Mouse (Mus musculus) midbrain, embryonic 12.5 days (tissue): ENCODE data around the gene Polr1d. TPM values are rescaled to one million over a fixed set of nuclear protein-coding genes. Genes with fewer than 3 reads are reported as not detected.

ENCODE experiments used
- ATAC-seq: fragments of 200-750 bp; cut with Nextera tagmentation; 2 replicates; pipeline ENCODE4 v1.8.0; 2017; ENCODE audit warnings: low read depth, moderate TSS enrichment, moderate library complexity; ENCODE audit not compliant: low FRiP score
- H3K27ac ChIP-seq: fragments of 300-500 bp; sonication (generic); replicated peaks from 2 replicates; pipeline ENCODE4 v1.5.1; 2016; ENCODE audit warnings: mild to moderate bottlenecking
- H3K27me3 ChIP-seq: fragments of 300-500 bp; sonication (generic); 2 replicates; pipeline ENCODE4 v1.6.1; 2016; ENCODE audit warnings: mild to moderate bottlenecking
- H3K36me3 ChIP-seq: fragments of 300-500 bp; sonication (generic); 2 replicates; pipeline ENCODE4 v1.6.1; 2016
- H3K4me1 ChIP-seq: fragments of 300-500 bp; sonication (generic); 2 replicates; pipeline ENCODE4 v1.6.1; 2016
- H3K4me2 ChIP-seq: fragments of 300-500 bp; sonication (generic); replicated peaks from 2 replicates; pipeline ENCODE4 v1.6.1; 2016; ENCODE audit warnings: mild to moderate bottlenecking, moderate library complexity
- H3K4me3 ChIP-seq: fragments of 300-500 bp; sonication (generic); 2 replicates; pipeline ENCODE4 v1.5.1; 2016; ENCODE audit warnings: mild to moderate bottlenecking
- H3K9ac ChIP-seq: fragments of 300-500 bp; sonication (generic); replicated peaks from 2 replicates; pipeline ENCODE4 v1.6.1; 2016; ENCODE audit warnings: mild to moderate bottlenecking, moderate library complexity
- H3K9me3 ChIP-seq: fragments of 300-500 bp; sonication (generic); 2 replicates; pipeline ENCODE4 v1.6.1; 2016; ENCODE audit warnings: mild to moderate bottlenecking
- WGBS: fragments of 180-500 bp; shearing (Covaris S2); methylation state at CpG from one replicate; pipeline ENCODE4 v1.1.7; 2016; 5-methylcytosine and 5-hydroxymethylcytosine counted together
- polyA plus RNA-seq: library from polyadenylated mRNA; unstranded; fragments of >200 nt; fragmentation: Nextera tagmentation; extraction: Ambion mirVana; gene quantifications from 2 replicates; pipeline ENCODE4 v1.2.1, GENCODE M21; 2016

Polr1d gene
- polyA plus RNA-seq, 1 experiment from 2014 or later = 100 TPM

DNA sequence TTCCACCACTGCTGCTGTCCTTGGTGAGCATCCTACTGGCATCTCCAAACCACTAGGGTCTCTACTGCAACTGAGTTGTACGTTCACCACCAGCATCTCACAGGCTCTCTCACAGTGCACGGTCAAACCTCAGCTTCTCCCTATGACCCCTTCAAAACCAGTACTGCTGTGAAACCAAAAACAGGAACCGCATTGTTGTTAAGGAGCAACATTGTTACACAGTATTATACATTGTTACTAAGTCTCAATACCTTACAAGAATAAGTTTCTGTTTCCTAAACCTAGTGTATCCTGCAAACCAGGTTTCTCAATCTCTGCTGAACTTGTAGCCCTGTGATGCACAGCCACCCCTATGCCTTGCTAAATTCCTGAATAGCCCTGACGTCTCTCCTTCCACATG is 51.0 kb downstream of the Polr1d start:
- H3K9ac ChIP-seq = no peak overlapping the region

GRCm38 (mm10) chr5:147129484-147129883 is 52.6 kb downstream of the Polr1d start:
- Histone ChIP-seq H3K4me3 (no peak overlapping the region), H3K4me2 (no peak overlapping the region), H3K27ac (no peak overlapping the region), H3K9ac (no peak overlapping the region), H3K27me3 (peaks cover 32% of the 10 kb centered on the region), H3K36me3 (no peaks in the 10 kb centered on the region), H3K9me3 (no peaks in the 10 kb centered on the region), H3K4me1 (peaks cover 17% of the 10 kb centered on the region)
- no peak for ATAC-seq
- 75% methylated on average over 2 of the region's 2 CpGs for WGBS

More for the DNA sequence above, 51.0 kb downstream of the Polr1d start:
- no peak for ATAC-seq
- H3K4me2 ChIP-seq = no peak overlapping the region
- no peak overlapping the region for H3K27ac ChIP-seq
- no peaks in the 10 kb centered on the region for H3K9me3 ChIP-seq
- H3K27me3 ChIP-seq = peaks cover 33% of the 10 kb centered on the region
- H3K4me1 ChIP-seq = peaks cover 9% of the 10 kb centered on the region
- no peak overlapping the region for H3K4me3 ChIP-seq
- 88% methylated on average over 4 of the region's 4 CpGs for WGBS
- H3K36me3 ChIP-seq = no peaks in the 10 kb centered on the region

GRCm38 (mm10) chr5:147131912-147132311 is 55.1 kb downstream of the Polr1d start:
- Histone ChIP-seq H3K9ac (no peak overlapping the region), H3K36me3 (no peaks in the 10 kb centered on the region), H3K9me3 (no peaks in the 10 kb centered on the region), H3K4me3 (no peak overlapping the region), H3K4me1 (peaks cover 20% of the 10 kb centered on the region), H3K27me3 (peaks cover 51% of the 10 kb centered on the region), H3K4me2 (no peak overlapping the region), H3K27ac (no peak overlapping the region)
- no peak for ATAC-seq
- 84% methylated on average over 4 of the region's 4 CpGs for whole genome bisulfite sequencing

DNA sequence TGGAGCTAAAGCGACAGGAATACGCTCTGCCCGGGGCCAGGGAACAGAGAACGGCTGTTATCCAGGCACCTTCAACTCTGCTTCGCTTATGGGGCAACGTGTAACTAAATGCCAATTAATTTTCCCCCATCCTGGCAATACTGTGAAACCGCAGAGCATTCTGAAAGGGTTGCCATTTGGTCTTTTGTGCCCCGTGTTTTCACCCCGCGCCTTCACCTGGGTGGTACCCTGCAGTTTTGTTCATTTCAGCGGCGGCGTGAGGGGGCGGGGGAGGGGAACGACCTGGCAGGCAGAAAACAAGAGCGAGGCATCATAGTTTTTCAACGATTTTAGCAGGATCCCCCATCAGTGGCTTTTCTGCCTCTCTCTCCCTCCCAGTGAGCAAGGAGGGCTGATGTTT is 56.8 kb downstream of the Polr1d start:
- Histone ChIP-seq H3K27ac (no peak overlapping the region), H3K9me3 (no peaks in the 10 kb centered on the region), H3K9ac (no peak overlapping the region; the same call in 1 of the 2 replicates), H3K4me3 (peak overlapping the region; percentile 3; the same call in 1 of the 2 replicates), H3K4me1 (peaks cover 20% of the 10 kb centered on the region), H3K36me3 (no peaks in the 10 kb centered on the region), H3K4me2 (peak overlapping the region; percentile 44), H3K27me3 (peaks cover 62% of the 10 kb centered on the region)
- ATAC-seq = no peak
- WGBS = 14% methylated on average over 17 of the region's 17 CpGs

DNA sequence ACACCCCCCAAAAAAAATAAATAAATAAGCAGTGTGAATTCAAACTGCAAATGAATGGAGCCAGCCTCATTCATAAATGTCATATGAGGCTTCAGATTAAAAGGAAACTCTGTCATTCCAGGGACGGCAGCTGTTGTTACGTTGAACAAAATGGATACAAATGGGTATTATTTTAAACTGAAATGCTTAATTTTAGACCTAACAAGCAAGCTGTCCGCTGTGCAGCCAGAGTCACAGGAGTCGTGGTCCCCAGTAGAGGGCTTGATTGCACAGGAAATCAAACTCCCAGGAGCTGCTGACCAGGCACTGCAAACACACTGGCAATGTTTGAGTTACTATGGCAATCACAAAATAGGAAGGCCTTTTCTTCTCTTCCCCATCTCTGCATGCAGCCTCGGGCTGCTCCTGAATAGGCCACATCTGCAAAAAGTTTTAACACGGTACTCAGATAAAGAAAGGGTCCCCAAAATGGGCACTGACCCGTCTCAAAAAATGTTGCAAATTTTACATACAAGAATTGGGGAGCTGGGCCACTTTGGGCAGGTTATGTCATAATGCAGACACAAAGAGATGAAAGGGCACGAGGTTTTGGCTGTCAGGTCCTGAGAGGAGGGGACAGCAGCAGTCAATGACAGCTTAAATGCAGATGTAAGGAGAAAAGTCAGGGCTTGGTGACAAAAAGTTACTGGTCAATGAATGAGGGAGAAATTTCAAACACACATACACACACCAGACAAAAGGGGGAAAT is 57.7 kb downstream of the Polr1d start:
- peak; percentile 55; the same call in 1 of the 2 replicates for ATAC-seq
- Histone ChIP-seq H3K4me3 (no peak overlapping the region), H3K4me1 (peaks cover 20% of the 10 kb centered on the region), H3K4me2 (0 out of 2 replicates have a peak overlapping the region, but pooled peaks have one; percentile 3), H3K36me3 (no peaks in the 10 kb centered on the region), H3K9me3 (no peaks in the 10 kb centered on the region), H3K27me3 (peaks cover 71% of the 10 kb centered on the region), H3K9ac (no peak overlapping the region), H3K27ac (no peak overlapping the region)
- 15% methylated on average over 8 of the region's 8 CpGs for WGBS

GRCm38 (mm10) chr5:147135089-147135446 is 58.2 kb downstream of the Polr1d start:
- 64% methylated on average over 3 of the region's 3 CpGs for WGBS
- Histone ChIP-seq H3K36me3 (no peaks in the 10 kb centered on the region), H3K4me2 (no peak overlapping the region), H3K27ac (no peak overlapping the region), H3K9ac (no peak overlapping the region), H3K9me3 (no peaks in the 10 kb centered on the region), H3K4me3 (no peak overlapping the region), H3K4me1 (peaks cover 20% of the 10 kb centered on the region), H3K27me3 (peaks cover 76% of the 10 kb centered on the region)
- 0 out of 2 replicates have a peak, but pooled peaks have one; percentile 47 for ATAC-seq

- WGBS = 25% methylated on average over 13 of the region's 13 CpGs
- Histone ChIP-seq H3K27ac (no peak overlapping the region), H3K27me3 (peaks cover 71% of the 10 kb centered on the region), H3K9me3 (no peaks in the 10 kb centered on the region), H3K4me2 (no peak overlapping the region), H3K4me3 (no peak overlapping the region), H3K9ac (no peak overlapping the region), H3K36me3 (no peaks in the 10 kb centered on the region), H3K4me1 (peaks cover 20% of the 10 kb centered on the region)
- ATAC-seq = no peak
Observed at GRCm38 (mm10) chr5:147135994-147136393, 59.1 kb downstream of the Polr1d start.

DNA sequence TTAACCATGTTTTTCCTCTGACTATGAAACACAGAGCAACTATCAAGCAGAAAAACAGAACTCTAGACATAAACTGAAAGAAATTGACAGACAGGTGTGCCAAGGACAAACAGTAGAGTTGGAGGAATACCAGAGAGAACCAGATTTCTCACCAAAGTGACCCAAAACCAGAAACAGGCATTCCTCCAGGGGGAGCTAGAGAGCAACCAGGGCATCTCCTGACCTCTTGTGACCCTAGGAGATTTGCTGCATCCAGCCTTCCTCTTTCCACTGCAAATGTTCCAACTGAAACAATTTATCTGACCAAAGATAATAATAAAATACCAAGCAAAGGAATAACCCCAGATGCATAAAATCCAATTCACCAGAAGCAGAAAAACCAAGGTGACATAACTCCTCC is 70.5 kb downstream of the Polr1d start:
- no peaks in the 10 kb centered on the region for H3K4me1 ChIP-seq
- no peaks in the 10 kb centered on the region for H3K9me3 ChIP-seq
- no peak overlapping the region for H3K4me2 ChIP-seq
- H3K36me3 ChIP-seq = no peaks in the 10 kb centered on the region
- H3K4me3 ChIP-seq = no peak overlapping the region
- H3K27me3 ChIP-seq = peaks cover 29% of the 10 kb centered on the region
- ATAC-seq = no peak
- no peak overlapping the region for H3K9ac ChIP-seq
- no peak overlapping the region for H3K27ac ChIP-seq

DNA sequence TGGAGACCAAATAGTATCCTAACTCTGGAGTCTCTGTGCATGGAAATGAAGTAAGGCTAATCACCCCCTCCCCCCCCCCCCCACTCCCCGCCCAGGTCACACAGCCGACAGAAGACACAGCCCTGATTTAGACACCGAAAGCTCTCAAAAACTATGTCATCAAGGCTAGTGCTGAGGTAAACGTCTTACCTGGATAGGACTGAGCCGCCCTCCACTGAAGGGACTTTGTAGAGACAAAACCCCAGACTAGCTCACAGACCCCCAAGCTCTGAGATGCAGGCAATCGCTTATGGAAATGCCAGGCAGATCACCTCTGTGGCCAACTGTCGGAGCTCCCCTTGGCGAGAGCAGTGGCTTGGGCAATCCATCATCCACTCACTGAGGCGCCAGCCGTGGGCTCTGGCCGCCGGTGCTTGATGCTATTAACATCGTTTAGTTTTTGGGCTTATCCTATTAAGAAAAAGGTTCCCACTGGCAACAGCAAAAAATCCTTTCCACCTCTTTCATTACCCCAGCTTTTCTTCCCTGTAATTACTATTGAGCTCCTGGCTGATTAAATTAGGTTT is 78.0 kb downstream of the Polr1d start:
- H3K27ac ChIP-seq = peak overlapping the region; percentile 65
- H3K4me1 ChIP-seq = peaks cover 27% of the 10 kb centered on the region
- no peak for ATAC-seq
- H3K27me3 ChIP-seq = peaks cover 78% of the 10 kb centered on the region
- H3K4me2 ChIP-seq = peak overlapping the region; percentile 41
- H3K36me3 ChIP-seq = no peaks in the 10 kb centered on the region
- no peak overlapping the region for H3K4me3 ChIP-seq
- H3K9me3 ChIP-seq = no peaks in the 10 kb centered on the region
- no peak overlapping the region for H3K9ac ChIP-seq
- 5% methylated on average over 13 of the region's 13 CpGs for WGBS

- H3K27ac ChIP-seq = peak overlapping the region; percentile 65; the same call in 1 of the 2 replicates
- no peak overlapping the region for H3K4me3 ChIP-seq
Observed at GRCm38 (mm10) chr5:147155449-147156133, 78.7 kb downstream of the Polr1d start.

GRCm38 (mm10) chr5:147156376-147156775 is 79.5 kb downstream of the Polr1d start:
- Histone ChIP-seq H3K4me1 (peaks cover 27% of the 10 kb centered on the region), H3K9me3 (no peaks in the 10 kb centered on the region), H3K9ac (no peak overlapping the region), H3K36me3 (no peaks in the 10 kb centered on the region), H3K27me3 (peaks cover 84% of the 10 kb centered on the region), H3K27ac (0 out of 2 replicates have a peak overlapping the region, but pooled peaks have one; percentile 30), H3K4me2 (no peak overlapping the region), H3K4me3 (no peak overlapping the region)
- 42% methylated on average over 3 of the region's 3 CpGs for WGBS
- ATAC-seq = no peak

More at GRCm38 (mm10) chr5:147155449-147156133, 78.7 kb downstream of the Polr1d start:
- ATAC-seq = peak; percentile 95
- peaks cover 27% of the 10 kb centered on the region for H3K4me1 ChIP-seq
- no peak overlapping the region for H3K9ac ChIP-seq
- peaks cover 84% of the 10 kb centered on the region for H3K27me3 ChIP-seq
- H3K36me3 ChIP-seq = no peaks in the 10 kb centered on the region
- under 1% methylated on average over 13 of the region's 13 CpGs for WGBS
- no peaks in the 10 kb centered on the region for H3K9me3 ChIP-seq
- H3K4me2 ChIP-seq = peak overlapping the region; percentile 41

GRCm38 (mm10) chr5:147157441-147157840 is 80.6 kb downstream of the Polr1d start:
- Histone ChIP-seq H3K4me3 (no peak overlapping the region), H3K27me3 (peaks cover 74% of the 10 kb centered on the region), H3K4me1 (peaks cover 27% of the 10 kb centered on the region), H3K9me3 (no peaks in the 10 kb centered on the region), H3K36me3 (no peaks in the 10 kb centered on the region), H3K4me2 (no peak overlapping the region), H3K27ac (no peak overlapping the region), H3K9ac (no peak overlapping the region)
- 75% methylated on average over 7 of the region's 7 CpGs for WGBS
- no peak for ATAC-seq
